Mouse (Mus musculus): ENCODE measurements at regions not wholly inside any gene's neighbourhood (a gene's known extent, or its start where the extent isn't known, plus 50 kb on each side); places are given as distances from the start of the nearest gene placed in this dataset.

DNA sequence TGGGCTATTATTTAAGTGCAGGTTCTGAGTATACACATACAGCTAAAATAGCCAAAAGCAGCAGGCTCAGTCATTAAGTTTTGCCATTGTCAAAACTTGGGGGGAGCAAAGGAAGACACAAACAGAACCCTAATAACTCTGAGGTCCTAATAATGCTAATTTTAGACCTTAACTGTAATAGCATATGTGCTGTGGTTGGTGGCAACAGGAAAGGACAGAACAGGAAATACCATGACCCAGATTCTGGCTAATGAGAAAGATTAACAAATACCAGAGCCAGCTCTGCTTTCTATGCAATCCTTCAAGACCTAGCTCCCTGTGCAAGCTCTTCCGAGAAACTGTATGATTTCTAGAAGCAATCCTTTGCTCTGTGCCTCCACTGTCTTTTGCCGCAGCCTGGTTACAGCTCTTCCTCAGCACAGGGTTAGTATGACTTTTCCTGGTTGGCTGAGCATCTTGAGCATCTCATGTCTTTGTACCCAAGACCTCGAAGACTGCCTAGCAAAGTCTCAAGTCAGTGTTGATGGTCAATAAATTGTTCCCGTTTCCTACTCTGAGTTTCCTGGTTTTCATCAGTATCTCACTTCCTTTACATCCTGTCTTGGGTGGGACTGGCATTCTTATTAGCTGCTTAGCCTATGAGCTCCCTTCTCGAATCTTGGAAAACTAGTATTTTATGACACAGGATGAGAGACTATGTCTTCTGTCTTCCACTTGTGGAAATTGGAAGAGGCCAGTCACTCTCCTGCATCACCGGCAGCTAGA is 49.9 kb upstream of the Eed start:
- ATAC-seq (replicated peaks; ENCODE audit: low FRiP score, low TSS enrichment, poor library complexity, severe bottlenecking), result no peak

DNA sequence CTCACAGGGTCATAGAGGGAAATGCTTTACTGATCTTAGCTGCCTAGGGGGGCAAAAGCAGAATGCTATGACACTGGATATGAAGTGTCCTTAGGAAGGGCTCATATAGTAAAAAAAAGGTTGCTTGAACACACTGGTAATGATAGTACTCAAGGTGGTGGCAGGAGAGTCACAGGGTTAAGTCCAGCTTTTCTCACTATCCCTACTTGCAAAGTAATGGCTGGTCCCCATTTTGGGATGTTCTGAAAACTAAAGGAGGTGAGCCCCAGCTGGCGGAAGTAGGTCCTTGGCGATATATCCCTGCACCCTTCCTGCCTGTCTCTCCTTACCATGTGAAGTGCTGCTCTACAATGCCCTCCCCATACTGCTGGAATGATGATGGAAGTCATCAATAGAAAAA is 52.3 kb upstream of the Eed start:
- no peak for ATAC-seq (replicated peaks; ENCODE audit: low FRiP score, low TSS enrichment, poor library complexity, severe bottlenecking)

DNA sequence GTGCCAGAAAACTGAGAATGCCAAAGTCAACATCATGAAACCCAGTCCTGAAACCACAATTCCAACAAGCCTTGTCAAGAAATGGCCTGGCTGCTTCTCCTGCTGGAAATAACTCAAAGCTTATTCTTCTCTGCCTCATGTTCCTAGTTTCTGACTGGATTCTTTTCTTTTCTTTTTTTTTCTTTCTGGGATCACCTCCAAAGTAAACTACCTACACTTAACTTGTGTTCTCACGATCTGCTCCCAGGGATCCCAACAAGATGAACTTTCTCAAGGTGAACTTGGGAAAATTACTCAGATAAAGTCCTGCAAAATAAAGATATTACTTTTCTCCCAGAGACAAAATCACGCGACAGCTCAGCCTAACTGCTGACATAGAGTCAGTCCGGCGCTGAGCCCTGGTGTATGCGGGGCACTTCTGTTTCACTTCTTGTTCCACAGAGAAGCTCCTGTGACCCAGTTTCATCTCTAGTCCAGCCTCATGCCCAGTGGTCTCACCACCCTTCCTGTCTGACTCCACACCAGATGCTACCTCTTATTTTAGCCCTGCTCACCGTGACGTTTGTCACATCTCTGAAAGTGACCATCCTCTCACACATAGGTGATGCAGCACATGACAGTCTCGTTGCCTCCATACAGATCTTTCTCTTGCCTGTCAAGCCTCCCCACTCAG is 53.0 kb upstream of the Eed start:
- ATAC-seq (replicated peaks; ENCODE audit: low FRiP score, low TSS enrichment, poor library complexity, severe bottlenecking), result no peak

GRCm38 (mm10) chr7:90034498-90034897 is 53.7 kb upstream of the Eed start:
- no peak for ATAC-seq (replicated peaks; ENCODE audit: low FRiP score, low TSS enrichment, poor library complexity, severe bottlenecking)

- ATAC-seq (replicated peaks; ENCODE audit: low FRiP score, low TSS enrichment, poor library complexity, severe bottlenecking), result no peak
These were observed 54.6 kb upstream of the Eed start for GRCm38 (mm10) chr7:90035396-90035795.

DNA sequence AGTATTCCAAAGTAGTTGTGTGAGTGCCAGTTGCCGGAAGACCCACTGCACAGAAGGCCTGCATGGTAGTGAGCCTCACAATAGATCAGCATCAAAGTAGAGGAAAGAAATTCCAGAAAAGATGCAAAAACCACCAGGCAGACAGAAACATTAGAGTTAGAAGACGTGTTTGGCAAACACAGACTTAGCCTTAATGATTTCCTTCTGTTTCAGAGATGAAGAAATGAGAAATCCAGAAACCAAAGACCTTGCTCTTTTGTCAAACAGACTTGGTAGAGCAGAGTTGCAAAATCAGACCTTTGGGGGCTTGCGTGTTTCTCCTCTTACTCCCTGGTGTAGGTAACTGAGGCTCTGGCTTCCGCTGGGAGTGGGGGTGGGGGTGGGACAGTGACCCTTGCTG is 57.0 kb upstream of the Eed start:
- ATAC-seq (replicated peaks; ENCODE audit: low FRiP score, low TSS enrichment, poor library complexity, severe bottlenecking), result no peak

DNA sequence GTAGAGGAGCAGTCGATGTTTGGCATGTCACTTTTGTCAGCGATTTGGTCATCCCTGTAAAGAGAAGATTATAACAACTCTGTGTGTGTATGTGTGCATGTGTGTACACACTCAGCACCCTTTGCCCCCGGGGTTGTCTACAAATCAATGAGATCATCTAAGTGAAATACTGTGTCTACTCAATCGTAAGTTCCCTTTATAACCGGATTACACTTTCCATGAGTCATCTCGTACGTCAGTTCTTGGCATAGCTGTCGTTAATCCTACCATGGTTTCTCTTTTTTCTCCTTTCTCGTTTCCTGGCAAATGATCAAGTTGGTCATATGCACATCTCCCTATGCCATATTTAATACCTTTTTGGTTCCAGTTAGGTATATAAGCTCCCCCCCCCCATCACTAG is 58.7 kb upstream of the Eed start:
- ATAC-seq (replicated peaks; ENCODE audit: low FRiP score, low TSS enrichment, poor library complexity, severe bottlenecking), result no peak

- ATAC-seq (replicated peaks; ENCODE audit: low FRiP score, low TSS enrichment, poor library complexity, severe bottlenecking), result no peak
These were observed 60.0 kb upstream of the Eed start for GRCm38 (mm10) chr7:90040581-90041340.

GRCm38 (mm10) chr7:90041565-90042024 is 60.8 kb upstream of the Eed start:
- ATAC-seq (replicated peaks; ENCODE audit: low FRiP score, low TSS enrichment, poor library complexity, severe bottlenecking), result no peak

GRCm38 (mm10) chr7:90042364-90042763 is 61.6 kb upstream of the Eed start:
- peak; percentile 51 for ATAC-seq (replicated peaks; ENCODE audit: low FRiP score, low TSS enrichment, poor library complexity, severe bottlenecking)

DNA sequence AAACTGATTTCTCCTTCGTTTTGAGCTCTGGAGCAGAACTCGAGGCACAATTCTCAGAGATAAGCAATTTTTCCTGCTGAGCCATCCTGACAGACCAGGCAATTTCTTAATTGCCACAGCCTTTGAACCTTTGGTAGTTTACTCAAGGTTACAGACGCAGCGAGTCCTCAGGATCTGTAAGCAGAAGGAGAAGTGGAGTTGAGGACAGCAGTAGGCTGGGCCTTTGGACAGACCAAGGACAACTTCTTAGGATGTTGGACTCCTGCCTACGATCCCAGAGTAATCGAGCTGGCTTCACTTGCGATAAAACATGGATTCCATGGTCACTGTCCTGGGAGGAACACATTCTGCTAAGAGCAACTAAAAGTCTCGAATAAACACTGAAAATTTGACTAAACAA is 62.7 kb upstream of the Eed start:
- ATAC-seq (replicated peaks; ENCODE audit: low FRiP score, low TSS enrichment, poor library complexity, severe bottlenecking), result no peak

DNA sequence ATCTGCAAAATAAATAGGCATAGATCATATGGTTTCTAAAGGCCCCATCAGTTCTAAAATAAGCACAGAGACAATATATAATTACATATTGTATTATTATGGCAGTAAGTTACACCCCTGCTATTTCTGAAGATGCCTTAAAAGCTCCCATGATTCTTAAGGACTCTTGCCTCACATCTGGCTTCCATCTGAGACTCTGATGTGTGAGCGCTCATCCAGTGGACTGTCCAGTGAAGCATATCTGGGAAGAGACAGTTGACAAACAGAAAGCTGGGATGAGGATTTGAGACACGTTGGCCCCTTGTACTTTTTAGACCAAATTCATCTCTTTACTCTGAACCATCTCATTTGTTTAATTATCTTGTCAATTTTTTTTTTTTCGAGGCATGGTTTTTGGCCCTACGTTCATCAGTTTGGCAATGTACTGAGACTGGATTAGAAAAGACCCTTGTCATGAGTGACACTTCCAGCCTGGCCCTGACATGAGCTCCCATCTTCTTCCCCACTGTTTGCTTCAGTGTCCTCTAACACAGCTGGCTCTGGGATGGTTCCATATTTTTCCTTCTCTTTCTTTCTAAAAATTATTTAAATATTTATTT is 63.4 kb upstream of the Eed start:
- ATAC-seq (replicated peaks; ENCODE audit: low FRiP score, low TSS enrichment, poor library complexity, severe bottlenecking), result no peak

DNA sequence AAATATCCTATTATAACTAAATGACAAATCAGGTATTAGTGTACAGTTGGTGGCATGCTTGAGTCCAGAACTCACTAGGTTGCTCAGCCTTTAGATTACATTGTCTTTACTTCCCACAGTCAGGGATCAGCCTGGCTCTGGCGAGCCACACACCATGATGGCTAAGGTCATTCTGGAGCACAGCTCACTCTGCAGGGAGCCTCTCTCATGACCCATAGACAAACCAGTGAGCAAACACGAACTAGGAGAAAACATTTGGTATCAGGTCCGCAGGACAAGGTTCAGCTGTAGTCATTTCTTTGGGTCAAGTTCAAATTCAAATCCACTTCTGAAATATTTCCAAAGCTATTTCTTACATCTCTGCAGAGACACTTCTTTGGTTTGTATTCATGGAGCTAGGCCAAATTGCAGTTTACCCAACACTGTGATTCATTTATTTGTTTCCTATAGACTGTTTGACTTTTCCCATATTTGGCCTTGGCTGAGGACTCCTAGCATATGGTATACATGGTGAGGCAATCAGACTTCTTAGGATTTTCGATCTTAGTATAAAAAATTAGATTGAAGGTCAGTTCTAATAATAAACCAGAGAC is 64.5 kb upstream of the Eed start:
- no peak for ATAC-seq (replicated peaks; ENCODE audit: low FRiP score, low TSS enrichment, poor library complexity, severe bottlenecking)

- ATAC-seq (replicated peaks; ENCODE audit: low FRiP score, low TSS enrichment, poor library complexity, severe bottlenecking), result 0 out of 2 replicates have a peak, but pooled peaks have one; percentile 6
These were observed 65.4 kb upstream of the Eed start for GRCm38 (mm10) chr7:90046228-90046627.

DNA sequence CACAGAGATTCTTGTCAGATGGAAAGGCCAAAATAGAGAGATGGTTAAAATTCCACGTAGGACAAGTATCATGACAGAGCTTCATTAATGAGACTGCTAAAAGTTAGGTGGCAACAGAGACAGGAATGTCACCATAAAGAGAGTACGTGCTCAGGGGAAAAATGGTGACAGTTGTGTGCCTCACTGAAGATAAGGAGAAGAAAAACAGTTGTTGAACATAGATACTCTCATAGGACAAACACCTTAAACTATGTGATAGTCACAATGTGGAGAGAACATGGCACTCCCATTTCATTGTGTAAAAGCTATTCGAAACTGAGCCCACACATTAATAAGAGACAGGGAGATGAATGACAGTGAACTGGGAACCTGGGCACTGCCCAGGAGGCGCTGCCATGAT is 66.1 kb upstream of the Eed start:
- peak; percentile 74 for ATAC-seq (replicated peaks; ENCODE audit: low FRiP score, low TSS enrichment, poor library complexity, severe bottlenecking)

- no peak for ATAC-seq (replicated peaks; ENCODE audit: low FRiP score, low TSS enrichment, poor library complexity, severe bottlenecking)
These were observed 67.9 kb upstream of the Eed start for GRCm38 (mm10) chr7:90048401-90049307.

GRCm38 (mm10) chr7:90049831-90050237 is 69.1 kb upstream of the Eed start:
- ATAC-seq (replicated peaks; ENCODE audit: low FRiP score, low TSS enrichment, poor library complexity, severe bottlenecking), result no peak

GRCm38 (mm10) chr7:90054795-90055511 is 74.2 kb upstream of the Eed start:
- peak; percentile 50 for ATAC-seq (replicated peaks; ENCODE audit: low FRiP score, low TSS enrichment, poor library complexity, severe bottlenecking)

Data from megakaryocyte-erythroid progenitor cell, adult 5-6 weeks (primary cell).